Mouse (Mus musculus) small intestine, adult 2 months (tissue): ENCODE results near the gene Gde1.

Experiments
- CTCF ChIP-seq: fragments of 200-500 bp; IDR thresholded peaks from 2 replicates; pipeline ENCODE4 v1.5.1; 2012; ENCODE audit warnings: low read depth, mild to moderate bottlenecking, control low read depth, inconsistent platforms, low read length, moderate library complexity, mixed read lengths; ENCODE audit not compliant: insufficient replicate concordance, insufficient read length; ENCODE audit errors: extremely low read depth
- POLR2A ChIP-seq: fragments of 200-500 bp; IDR thresholded peaks from 2 replicates; pipeline ENCODE4 v1.6.1; 2012; ENCODE audit warnings: low read depth, mild to moderate bottlenecking, control low read depth, inconsistent platforms, low read length, moderate library complexity

GRCm38 (mm10) chr7:118707216-118707615 is 1.6 kb upstream of the Gde1 start:
- no peak for TF ChIP-seq POLR2A
- TF ChIP-seq CTCF = no peak
